Mouse (Mus musculus) kidney, postnatal 0 days (tissue): ENCODE measurements around the gene Mesp2. TPM values are rescaled to one million over a fixed set of nuclear protein-coding genes. Genes with fewer than 3 reads are reported as not detected.

ENCODE experiments used
- ATAC-seq: fragments of 200-750 bp; cut with Nextera tagmentation; replicated peaks from 2 replicates; pipeline ENCODE4 v1.8.0; 2017; ENCODE audit warnings: low read depth, moderate number of reproducible peaks, moderate TSS enrichment, moderate library complexity; ENCODE audit not compliant: low FRiP score
- DNase-seq: peaks from one replicate; pipeline ENCODE4 v3.0.0-alpha.2; 2016; ENCODE audit warnings: low spot score
- H3K27ac ChIP-seq: fragments of 300-500 bp; sonication (generic); 2 replicates; pipeline ENCODE4 v1.5.1; 2014; ENCODE audit warnings: mild to moderate bottlenecking
- H3K27me3 ChIP-seq: fragments of 300-500 bp; sonication (generic); 2 replicates; pipeline ENCODE4 v1.6.1; 2014; ENCODE audit warnings: low read length, mixed read lengths; ENCODE audit not compliant: insufficient read depth
- H3K36me3 ChIP-seq: fragments of 300-500 bp; sonication (generic); 2 replicates; pipeline ENCODE4 v1.6.1; 2014; ENCODE audit warnings: low read length, mixed read lengths; ENCODE audit not compliant: insufficient read depth
- H3K4me1 ChIP-seq: fragments of 300-500 bp; sonication (generic); replicated peaks from 2 replicates; pipeline ENCODE4 v1.6.1; 2014; ENCODE audit warnings: antibody characterized with exemption, low read length, mixed read lengths; ENCODE audit not compliant: insufficient read depth
- H3K4me2 ChIP-seq: fragments of 300-500 bp; sonication (generic); 2 replicates; pipeline ENCODE4 v1.6.1; 2014; ENCODE audit warnings: mild to moderate bottlenecking, low read length, moderate library complexity, mixed read lengths
- H3K4me3 ChIP-seq: fragments of 300-500 bp; sonication (generic); replicated peaks from 2 replicates; pipeline ENCODE4 v1.5.1; 2014; ENCODE audit warnings: low read depth, low read length
- H3K9ac ChIP-seq: fragments of 300-500 bp; sonication (generic); 2 replicates; pipeline ENCODE4 v1.6.1; 2014; ENCODE audit warnings: low read depth, low read length
- H3K9me3 ChIP-seq: fragments of 300-500 bp; sonication (generic); replicated peaks from 2 replicates; pipeline ENCODE4 v1.6.1; 2016; ENCODE audit warnings: low read length, inconsistent platforms, mixed read lengths
- CTCF ChIP-seq: IDR thresholded peaks from 2 replicates; pipeline ENCODE4 v1.5.1; 2016; ENCODE audit warnings: antibody characterized with exemption, low read depth, mild to moderate bottlenecking, moderate library complexity
- WGBS: fragments of 180-500 bp; shearing (Covaris S2); extraction: QIAGEN DNeasy Blood & Tissue Kit; methylation state at CpG from one replicate; pipeline ENCODE4 v1.1.7; 2014; 5-methylcytosine and 5-hydroxymethylcytosine counted together
- polyA plus RNA-seq: library from polyadenylated mRNA; unstranded; fragments of >200 nt; fragmentation: Nextera tagmentation; extraction: Ambion mirVana; gene quantifications from 2 replicates; pipeline ENCODE4 v1.2.1, GENCODE M21; 2015

The Mesp2 gene
- polyA plus RNA-seq, 1 experiment from 2014 or later, result 0.45 TPM

- ATAC-seq (peak; percentile 65), DNase-seq (peak; percentile 32)
- no peaks in the 10 kb centered on the region for H3K36me3 ChIP-seq
- TF ChIP-seq CTCF, result peak; percentile 63
- H3K4me3 ChIP-seq, result peak overlapping the region; percentile 37
- H3K4me1 ChIP-seq, result peaks cover 12% of the 10 kb centered on the region
- no peaks in the 10 kb centered on the region for H3K9me3 ChIP-seq
- H3K4me2 ChIP-seq, result peak overlapping the region; percentile 65
- H3K27ac ChIP-seq, result no peak overlapping the region
- under 1% methylated on average over 80 of the region's 80 CpGs for WGBS
- H3K9ac ChIP-seq, result peak overlapping the region; percentile 51
- H3K27me3 ChIP-seq, result peaks cover 25% of the 10 kb centered on the region
Measured at GRCm38 (mm10) chr7:79792635-79793421, 17.7 kb upstream of the Mesp2 start.

- WGBS, result 74% methylated on average over 6 of the region's 6 CpGs
- Histone ChIP-seq H3K9me3 (no peaks in the 10 kb centered on the region), H3K4me3 (peak within 1 kb of the TSS; percentile 37), H3K9ac (peak within 1 kb of the TSS; percentile 51), H3K4me1 (peaks cover 12% of the 10 kb centered on the region), H3K27ac (no peak within 1 kb of the TSS), H3K27me3 (peaks cover 22% of the 10 kb centered on the region), H3K4me2 (peak within 1 kb of the TSS; percentile 65), H3K36me3 (no peaks in the 10 kb centered on the region)
- no peak for DNase-seq
- no peak for TF ChIP-seq CTCF
- no peak for ATAC-seq
Measured at GRCm38 (mm10) chr7:79793688-79794087, 16.8 kb upstream of the Mesp2 start, which contains the start of gene Mesp1. Gene Mesp1, minus strand, starts transcription at chr7:79793788.

- no peaks in the 10 kb centered on the region for H3K27me3 ChIP-seq
- no peak for DNase-seq
- no peak overlapping the region for H3K4me2 ChIP-seq
- whole genome bisulfite sequencing, result 37% methylated on average over 5 of the region's 5 CpGs
- no peaks in the 10 kb centered on the region; the same call in 1 of the 2 replicates for H3K4me1 ChIP-seq
- H3K9ac ChIP-seq, result no peak overlapping the region
- ATAC-seq, result no peak
- no peaks in the 10 kb centered on the region for H3K36me3 ChIP-seq
- H3K9me3 ChIP-seq, result no peaks in the 10 kb centered on the region
- no peak overlapping the region for H3K27ac ChIP-seq
- H3K4me3 ChIP-seq, result no peak overlapping the region
- no peak for TF ChIP-seq CTCF
Measured at GRCm38 (mm10) chr7:79798606-79799005, 11.9 kb upstream of the Mesp2 start.

GRCm38 (mm10) chr7:79799048-79799447 lies 11.5 kb upstream of the Mesp2 start:
- Histone ChIP-seq H3K9me3 (no peaks in the 10 kb centered on the region), H3K4me1 (no peaks in the 10 kb centered on the region; the same call in 1 of the 2 replicates), H3K4me3 (no peak overlapping the region), H3K36me3 (no peaks in the 10 kb centered on the region), H3K4me2 (no peak overlapping the region), H3K27ac (no peak overlapping the region), H3K27me3 (no peaks in the 10 kb centered on the region), H3K9ac (no peak overlapping the region)
- WGBS, result 1% methylated on average over 8 of the region's 8 CpGs
- peak; percentile 94 for TF ChIP-seq CTCF
- peak; percentile 89 for DNase-seq
- ATAC-seq, result no peak

- Histone ChIP-seq H3K9ac (no peak overlapping the region), H3K4me3 (no peak overlapping the region), H3K9me3 (no peaks in the 10 kb centered on the region), H3K4me1 (no peaks in the 10 kb centered on the region; the same call in 1 of the 2 replicates), H3K4me2 (no peak overlapping the region), H3K36me3 (no peaks in the 10 kb centered on the region), H3K27ac (no peak overlapping the region), H3K27me3 (no peaks in the 10 kb centered on the region)
- ATAC-seq (no peak), DNase-seq (no peak)
- TF ChIP-seq CTCF, result no peak
- 72% methylated on average over 6 of the region's 6 CpGs for WGBS
Measured at GRCm38 (mm10) chr7:79799506-79799905, 11.0 kb upstream of the Mesp2 start.

- no peak overlapping the region for H3K4me2 ChIP-seq
- WGBS, result 80% methylated on average over 4 of the region's 4 CpGs
- no peak for TF ChIP-seq CTCF
- H3K4me3 ChIP-seq, result no peak overlapping the region
- ATAC-seq (no peak), DNase-seq (no peak)
- no peak overlapping the region for H3K27ac ChIP-seq
- no peak overlapping the region for H3K9ac ChIP-seq
- no peaks in the 10 kb centered on the region for H3K27me3 ChIP-seq
- H3K9me3 ChIP-seq, result no peaks in the 10 kb centered on the region
- no peaks in the 10 kb centered on the region for H3K36me3 ChIP-seq
- no peaks in the 10 kb centered on the region; the same call in 1 of the 2 replicates for H3K4me1 ChIP-seq
Measured at GRCm38 (mm10) chr7:79800336-79800735, 10.2 kb upstream of the Mesp2 start.
